Mouse (Mus musculus): Measurements from ENCODE around the gene Gm20481. TPM values are rescaled to one million over a fixed set of nuclear protein-coding genes. Genes with fewer than 3 reads are reported as not detected.
"Not testable (repeated sequence)": the region's sequence is repeated elsewhere in the genome, so short reads cannot be mapped to it uniquely, and the experiment has no call there.

The Gm20481 gene
- polyA plus RNA-seq, 1 experiment from 2014 or later = not detected

- under 1% methylated on average over 77 of the region's 83 CpGs for WGBS (ENCODE audit: missing documents)
- Histone ChIP-seq H3K36me3 (ENCODE audit: inconsistent target) (peaks cover 13% of the 10 kb centered on the region; the same call in 1 of the 2 replicates), H3K79me2 (ENCODE audit: inconsistent target) (peaks cover 69% of the 10 kb centered on the region), H3K27ac (peak within 1 kb of the TSS; percentile 94), H3K4me3 (ENCODE audit: inconsistent target) (peak within 1 kb of the TSS; percentile 72)
Observed at GRCm38 (mm10) chr17:35000717-35001451, 31.2 kb downstream of the Gm20481 start, which contains the start of gene Vars. Gene Vars, plus strand, starts transcription at chr17:35000987.

GRCm38 (mm10) chr17:35001452-35002152, 31.9 kb downstream of the Gm20481 start:
- H3K36me3 ChIP-seq (ENCODE audit: inconsistent target) = peaks cover 13% of the 10 kb centered on the region; the same call in 1 of the 2 replicates

GRCm38 (mm10) chr17:35002153-35002865, 32.6 kb downstream of the Gm20481 start:
- Histone ChIP-seq H3K27ac (peak overlapping the region; percentile 70), H3K36me3 (ENCODE audit: inconsistent target) (peaks cover 13% of the 10 kb centered on the region; the same call in 1 of the 2 replicates), H3K4me3 (ENCODE audit: inconsistent target) (peak overlapping the region; percentile 40), H3K79me2 (ENCODE audit: inconsistent target) (peaks cover 60% of the 10 kb centered on the region)
- 3% methylated on average over 12 of the region's 12 CpGs for WGBS (ENCODE audit: missing documents)

More at GRCm38 (mm10) chr17:35001452-35002152, 31.9 kb downstream of the Gm20481 start:
- peak overlapping the region; percentile 70 for H3K27ac ChIP-seq
- 1% methylated on average over 35 of the region's 35 CpGs for WGBS (ENCODE audit: missing documents)
- H3K79me2 ChIP-seq (ENCODE audit: inconsistent target) = peaks cover 67% of the 10 kb centered on the region
- peak overlapping the region; percentile 40 for H3K4me3 ChIP-seq (ENCODE audit: inconsistent target)

- 43% methylated on average over 9 of the region's 9 CpGs for WGBS (ENCODE audit: missing documents)
- Histone ChIP-seq H3K27ac (peak overlapping the region; percentile 21; the same call in 1 of the 2 replicates), H3K36me3 (ENCODE audit: inconsistent target) (peaks cover 13% of the 10 kb centered on the region; the same call in 1 of the 2 replicates), H3K79me2 (ENCODE audit: inconsistent target) (peaks cover 50% of the 10 kb centered on the region), H3K4me3 (ENCODE audit: inconsistent target) (no peak overlapping the region)
Observed at GRCm38 (mm10) chr17:35003022-35003838, 33.5 kb downstream of the Gm20481 start.

GRCm38 (mm10) chr17:35004075-35004717, 34.5 kb downstream of the Gm20481 start:
- no peak overlapping the region for H3K27ac ChIP-seq
- 97% methylated on average over 13 of the region's 17 CpGs for WGBS (ENCODE audit: missing documents)
- H3K79me2 ChIP-seq (ENCODE audit: inconsistent target) = peaks cover 41% of the 10 kb centered on the region
- no peak overlapping the region for H3K4me3 ChIP-seq (ENCODE audit: inconsistent target)
- H3K36me3 ChIP-seq (ENCODE audit: inconsistent target) = peaks cover 13% of the 10 kb centered on the region; the same call in 1 of the 2 replicates

GRCm38 (mm10) chr17:35005158-35005557, 35.4 kb downstream of the Gm20481 start:
- no peak overlapping the region for H3K4me3 ChIP-seq (ENCODE audit: inconsistent target)
- WGBS (ENCODE audit: missing documents) = 94% methylated on average over 10 of the region's 10 CpGs
- peaks cover 20% of the 10 kb centered on the region; the same call in 1 of the 2 replicates for H3K36me3 ChIP-seq (ENCODE audit: inconsistent target)
- no peak overlapping the region for H3K27ac ChIP-seq
- H3K79me2 ChIP-seq (ENCODE audit: inconsistent target) = peaks cover 32% of the 10 kb centered on the region

- Histone ChIP-seq H3K36me3 (ENCODE audit: inconsistent target) (peaks cover 26% of the 10 kb centered on the region), H3K79me2 (ENCODE audit: inconsistent target) (peaks cover 32% of the 10 kb centered on the region)
- not testable (repeated sequence) for H3K27ac ChIP-seq; H3K4me3 ChIP-seq (ENCODE audit: inconsistent target)
- 94% methylated on average over 4 of the region's 5 CpGs for WGBS (ENCODE audit: missing documents)
Observed at GRCm38 (mm10) chr17:35005902-35006301, 36.2 kb downstream of the Gm20481 start.

- Histone ChIP-seq H3K36me3 (ENCODE audit: inconsistent target) (peaks cover 42% of the 10 kb centered on the region), H3K4me3 (ENCODE audit: inconsistent target) (no peak overlapping the region), H3K79me2 (ENCODE audit: inconsistent target) (peaks cover 28% of the 10 kb centered on the region), H3K27ac (no peak overlapping the region)
- 72% methylated on average over 7 of the region's 7 CpGs for WGBS (ENCODE audit: missing documents)
Observed at GRCm38 (mm10) chr17:35007387-35007991, 37.8 kb downstream of the Gm20481 start.

GRCm38 (mm10) chr17:35009586-35009985, 39.9 kb downstream of the Gm20481 start:
- H3K36me3 ChIP-seq (ENCODE audit: inconsistent target) = peaks cover 60% of the 10 kb centered on the region

GRCm38 (mm10) chr17:35011440-35011839, 41.7 kb downstream of the Gm20481 start:
- no peaks in the 10 kb centered on the region for H3K79me2 ChIP-seq (ENCODE audit: inconsistent target)
- no peak overlapping the region for H3K4me3 ChIP-seq (ENCODE audit: inconsistent target)
- H3K36me3 ChIP-seq (ENCODE audit: inconsistent target) = peaks cover 57% of the 10 kb centered on the region
- WGBS (ENCODE audit: missing documents) = 99% methylated on average over 8 of the region's 8 CpGs
- H3K27ac ChIP-seq = no peak overlapping the region

More at GRCm38 (mm10) chr17:35009586-35009985, 39.9 kb downstream of the Gm20481 start:
- no peak overlapping the region for H3K27ac ChIP-seq
- H3K79me2 ChIP-seq (ENCODE audit: inconsistent target) = peaks cover 7% of the 10 kb centered on the region; the same call in 1 of the 2 replicates
- WGBS (ENCODE audit: missing documents) = 88% methylated on average over 7 of the region's 7 CpGs
- H3K4me3 ChIP-seq (ENCODE audit: inconsistent target) = no peak overlapping the region

- no peak overlapping the region for H3K4me3 ChIP-seq (ENCODE audit: inconsistent target)
- WGBS (ENCODE audit: missing documents) = 92% methylated on average over 13 of the region's 13 CpGs
- H3K36me3 ChIP-seq (ENCODE audit: inconsistent target) = peaks cover 57% of the 10 kb centered on the region
Observed at GRCm38 (mm10) chr17:35012430-35012829, 42.7 kb downstream of the Gm20481 start.

GRCm38 (mm10) chr17:35013221-35013620, 43.5 kb downstream of the Gm20481 start:
- no peaks in the 10 kb centered on the region for H3K79me2 ChIP-seq (ENCODE audit: inconsistent target)
- 88% methylated on average over 6 of the region's 6 CpGs for WGBS (ENCODE audit: missing documents)

More at GRCm38 (mm10) chr17:35012430-35012829, 42.7 kb downstream of the Gm20481 start:
- H3K27ac ChIP-seq = no peak overlapping the region
- H3K79me2 ChIP-seq (ENCODE audit: inconsistent target) = no peaks in the 10 kb centered on the region

GRCm38 (mm10) chr17:35015296-35015695, 45.6 kb downstream of the Gm20481 start:
- H3K4me3 ChIP-seq (ENCODE audit: inconsistent target) = no peak overlapping the region
- no peak overlapping the region for H3K27ac ChIP-seq
- no peaks in the 10 kb centered on the region for H3K79me2 ChIP-seq (ENCODE audit: inconsistent target)
- peaks cover 49% of the 10 kb centered on the region for H3K36me3 ChIP-seq (ENCODE audit: inconsistent target)
- WGBS (ENCODE audit: missing documents) = 93% methylated on average over 16 of the region's 16 CpGs

More at GRCm38 (mm10) chr17:35013221-35013620, 43.5 kb downstream of the Gm20481 start:
- Histone ChIP-seq H3K36me3 (ENCODE audit: inconsistent target) (peaks cover 57% of the 10 kb centered on the region), H3K27ac (no peak overlapping the region), H3K4me3 (ENCODE audit: inconsistent target) (no peak overlapping the region)
